Mouse (Mus musculus) heart, postnatal 36 days (tissue): ENCODE results near the gene Fadd. TPM values are rescaled to one million over a fixed set of nuclear protein-coding genes. Genes with fewer than 3 reads are reported as not detected.

Source experiments
- DNase-seq, 2 experiments: peaks; one replicate each; pipeline ENCODE4 v3.0.0; 2021 to 2022
- intact Hi-C: fragments of 180-260 bp; cut with DNase I; formaldehyde crosslinking; loops from one replicate; pipeline ENCODE4 v1.15.1; 2025
- total RNA-seq, 2 experiments: library from RNA; stranded (reverse); gene quantifications; 2 replicates each; pipeline ENCODE4 v1.2.3; 2021

The Fadd gene
- total RNA-seq, 2 experiments from 2014 or later = 8.0 to 9.3 TPM

GRCm38 (mm10) chr7:144538030-144538644, 44.1 kb downstream of the Fadd start:
- no peak for DNase-seq

GRCm38 (mm10) chr7:144536367-144536766, 45.9 kb downstream of the Fadd start:
- no peak for DNase-seq
- intact Hi-C loops = no loop called here

More at GRCm38 (mm10) chr7:144538030-144538644, 44.1 kb downstream of the Fadd start:
- intact Hi-C loops = no loop called here

GRCm38 (mm10) chr7:144534773-144535172, 47.5 kb downstream of the Fadd start:
- no peak for DNase-seq
- intact Hi-C loops = no loop called here

GRCm38 (mm10) chr7:144531585-144532378, 50.5 kb downstream of the Fadd start:
- intact Hi-C loops = no loop called here
- no peak for DNase-seq

GRCm38 (mm10) chr7:144529851-144530250, 52.4 kb downstream of the Fadd start:
- no peak for DNase-seq

GRCm38 (mm10) chr7:144527723-144528221, 54.5 kb downstream of the Fadd start:
- intact Hi-C loops = no loop called here

More at GRCm38 (mm10) chr7:144529851-144530250, 52.4 kb downstream of the Fadd start:
- intact Hi-C loops = no loop called here

More at GRCm38 (mm10) chr7:144527723-144528221, 54.5 kb downstream of the Fadd start:
- peak in 1 of 2 experiments; percentile 31 for DNase-seq

Other genes with a start within 250 kb of the Fadd start
- gene Cttn, start 111.5 kb downstream of the Fadd start, total RNA-seq = 10 to 100 TPM; 32.2 to 32.4 TPM
- gene Ppfia1, start 28.7 kb downstream of the Fadd start, total RNA-seq = 10 to 100 TPM; 39.3 TPM
- 10 to 100 TPM; 10.5 to 11.3 TPM for gene Ano1, start 169.5 kb upstream of the Fadd start, total RNA-seq